ENCODE assay signal across 8 mouse cellular contexts in genomic region chr8:4492851-4493685, GRCm38 (mm10). TPM values are rescaled to one million over a fixed set of nuclear protein-coding genes. Genes with fewer than 3 reads are reported as not detected.
A peak's percentile ranks its signal among the peaks of the same experiment; 100 is the strongest.
DNase-seq lines count a peak whose midpoint lies in the region; ATAC-seq lines count a peak whose summit lies in the region.

Gene Cers4 (plus strand): TSS chr8:4493026.

- no peaks in the 10 kb centered on the region for H3K27me3 ChIP-seq in forebrain, embryonic 11.5 days (ENCODE audit: control insufficient read depth, insufficient read depth, low read length)
- no peaks in the 10 kb centered on the region for H3K27me3 ChIP-seq in heart, embryonic 15.5 days
- H3K27me3 ChIP-seq in liver, embryonic 13.5 days = 0 out of 2 replicates have a peak, but pooled peaks cover 4% of the 10 kb centered on the region
- H3K27me3 ChIP-seq in stomach, embryonic 16.5 days (ENCODE audit: control insufficient read depth, insufficient read depth, low read length) = no peaks in the 10 kb centered on the region

- no peak within 1 kb of the TSS for H3K27ac ChIP-seq in forebrain, embryonic 11.5 days (ENCODE audit: low read depth, low read length)
- H3K27ac ChIP-seq in heart, embryonic 15.5 days = peak within 1 kb of the TSS; percentile 92
- H3K27ac ChIP-seq in liver, embryonic 13.5 days = no peak within 1 kb of the TSS
- H3K27ac ChIP-seq in stomach, embryonic 16.5 days (ENCODE audit: low read length) = peak within 1 kb of the TSS; percentile 88

- 1% methylated on average over 36 of the region's 39 CpGs for WGBS in forebrain, embryonic 11.5 days
- WGBS in heart, embryonic 15.5 days = under 1% methylated on average over 36 of the region's 39 CpGs
- WGBS in liver, embryonic 13.5 days (ENCODE audit: insufficient replicate concordance) = 1% methylated on average over 39 of the region's 39 CpGs
- 1% methylated on average over 39 of the region's 39 CpGs for WGBS in stomach, embryonic 16.5 days

- H3K4me1 ChIP-seq in forebrain, embryonic 11.5 days (replicated peaks; ENCODE audit: control insufficient read depth, insufficient read depth, low read length) = peaks cover 5% of the 10 kb centered on the region; the same call in 1 of the 2 replicates
- peaks cover 44% of the 10 kb centered on the region for H3K4me1 ChIP-seq in heart, embryonic 15.5 days (replicated peaks)
- H3K4me1 ChIP-seq in liver, embryonic 13.5 days (replicated peaks) = peaks cover 14% of the 10 kb centered on the region
- peaks cover 13% of the 10 kb centered on the region for H3K4me1 ChIP-seq in stomach, embryonic 16.5 days (ENCODE audit: control insufficient read depth, insufficient read depth, low read length)

- H3K36me3 ChIP-seq in forebrain, embryonic 11.5 days (ENCODE audit: control insufficient read depth, insufficient read depth, low read length) = no peaks in the 10 kb centered on the region
- no peaks in the 10 kb centered on the region for H3K36me3 ChIP-seq in heart, embryonic 15.5 days
- H3K36me3 ChIP-seq in liver, embryonic 13.5 days = no peaks in the 10 kb centered on the region
- H3K36me3 ChIP-seq in stomach, embryonic 16.5 days (ENCODE audit: control insufficient read depth, insufficient read depth, low read length) = no peaks in the 10 kb centered on the region

- no peaks in the 10 kb centered on the region for H3K9me3 ChIP-seq in forebrain, embryonic 11.5 days (ENCODE audit: control insufficient read depth, low read length)
- H3K9me3 ChIP-seq in heart, embryonic 15.5 days (replicated peaks) = no peaks in the 10 kb centered on the region
- no peaks in the 10 kb centered on the region for H3K9me3 ChIP-seq in liver, embryonic 13.5 days (replicated peaks)
- H3K9me3 ChIP-seq in stomach, embryonic 16.5 days (replicated peaks; ENCODE audit: control insufficient read depth, low read length) = no peaks in the 10 kb centered on the region

- peak within 1 kb of the TSS; percentile 53 for H3K4me3 ChIP-seq in forebrain, embryonic 11.5 days (ENCODE audit: low read depth, low read length)
- H3K4me3 ChIP-seq in heart, embryonic 15.5 days = peak within 1 kb of the TSS; percentile 59
- H3K4me3 ChIP-seq in liver, embryonic 13.5 days (replicated peaks) = peak within 1 kb of the TSS; percentile 55
- H3K4me3 ChIP-seq in stomach, embryonic 16.5 days (replicated peaks; ENCODE audit: low read length) = peak within 1 kb of the TSS; percentile 68

- peak within 1 kb of the TSS; percentile 64 for H3K9ac ChIP-seq in forebrain, embryonic 11.5 days (ENCODE audit: low read length)
- H3K9ac ChIP-seq in heart, embryonic 15.5 days = peak within 1 kb of the TSS; percentile 57
- peak within 1 kb of the TSS; percentile 52 for H3K9ac ChIP-seq in liver, embryonic 13.5 days
- peak within 1 kb of the TSS; percentile 79 for H3K9ac ChIP-seq in stomach, embryonic 16.5 days (ENCODE audit: low read length)

- ATAC-seq in CD4-positive, CD25-positive, alpha-beta regulatory T cell, adult 4 months = peak; percentile 96
- ATAC-seq in forebrain, embryonic 11.5 days (replicated peaks; ENCODE audit: low FRiP score) = peak; percentile 94
- ATAC-seq in heart, embryonic 15.5 days (replicated peaks; ENCODE audit: insufficient number of reproducible peaks, insufficient read depth, low FRiP score, low read depth) = peak; percentile 89
- ATAC-seq in liver, embryonic 13.5 days (ENCODE audit: low read depth) = peak; percentile 89
- peak; percentile 96 for ATAC-seq in stomach, embryonic 16.5 days (ENCODE audit: insufficient read depth, low FRiP score)

- peak within 1 kb of the TSS; percentile 80 for H3K4me2 ChIP-seq in forebrain, embryonic 11.5 days (ENCODE audit: low read depth, low read length, severe bottlenecking)
- H3K4me2 ChIP-seq in heart, embryonic 15.5 days = peak within 1 kb of the TSS; percentile 72
- peak within 1 kb of the TSS; percentile 76 for H3K4me2 ChIP-seq in liver, embryonic 13.5 days
- peak within 1 kb of the TSS; percentile 76 for H3K4me2 ChIP-seq in stomach, embryonic 16.5 days (ENCODE audit: low read depth, low read length)

- peak; percentile 60 for DNase-seq in brain, embryonic 18.5 days (ENCODE audit: low read depth, low spot score)
- peak; percentile 89 for DNase-seq in forebrain, embryonic 11.5 days (ENCODE audit: low spot score)
- DNase-seq in kidney, postnatal 25 days = peak; percentile 86 to 91
- DNase-seq in liver, embryonic 13.5 days = peak; percentile 59
- peak; percentile 70 for DNase-seq in neural tube, embryonic 10.5 days (ENCODE audit: extremely low spot score, low spot score)

RNA-seq across cellular contexts. Expression of gene Cers4, which starts in this region (rescaled TPM):
- 100 to 1,000 TPM in 1 of 2 experiments, 10 to 100 TPM in 1; 84.6 to 113 TPM for polyA plus RNA-seq in CD4-positive, CD25-positive, alpha-beta regulatory T cell, adult 4 months (2017; shearing (Covaris generic))
- 17.0 and 22.6 TPM in 2 replicates for polyA plus RNA-seq in forebrain, embryonic 11.5 days (2014; fragmentation: Nextera tagmentation; extraction: Ambion mirVana)
- polyA plus RNA-seq in heart, embryonic 15.5 days (2015; fragmentation: Nextera tagmentation; extraction: Ambion mirVana) = 37.1 and 41.8 TPM in 2 replicates
- polyA plus RNA-seq in liver, embryonic 13.5 days (2015; fragmentation: Nextera tagmentation; extraction: Ambion mirVana) = 1.9 and 2.1 TPM in 2 replicates
- 32.1 and 33.7 TPM in 2 replicates for polyA plus RNA-seq in stomach, embryonic 16.5 days (2015; fragmentation: Nextera tagmentation; extraction: Ambion mirVana)

Comparison
In these comparisons a context has a peak if more than half of its experiments do, and no peak if none do; other contexts are left out.
1. H3K27ac ChIP-seq: peak in heart, embryonic 15.5 days (single experiment) and stomach, embryonic 16.5 days (single experiment); none in forebrain, embryonic 11.5 days (single experiment) and liver, embryonic 13.5 days (single experiment).
2. Peak in every context shown above with its lines, with median percentiles within 50 percentile points of each other: ATAC-seq, DNase-seq, H3K4me2 ChIP-seq, H3K4me3 ChIP-seq and H3K9ac ChIP-seq.